Mouse (Mus musculus) neural tube, embryonic 13.5 days (tissue): ENCODE measurements around the gene Adtrp. TPM values are rescaled to one million over a fixed set of nuclear protein-coding genes. Genes with fewer than 3 reads are reported as not detected.

Experiments
- ATAC-seq: fragments of 200-750 bp; cut with Nextera tagmentation; 2 replicates; pipeline ENCODE4 v1.8.0; 2017; ENCODE audit warnings: low read depth, mild to moderate bottlenecking, moderate TSS enrichment, moderate library complexity
- H3K27ac ChIP-seq: fragments of 300-500 bp; sonication (generic); replicated peaks from 2 replicates; pipeline ENCODE4 v1.5.1; 2015; ENCODE audit warnings: moderate library complexity, mild to moderate bottlenecking, inconsistent platforms
- H3K27me3 ChIP-seq: fragments of 300-500 bp; sonication (generic); 2 replicates; pipeline ENCODE4 v1.6.1; 2015; ENCODE audit warnings: mild to moderate bottlenecking, inconsistent platforms
- H3K36me3 ChIP-seq: fragments of 300-500 bp; sonication (generic); 2 replicates; pipeline ENCODE4 v1.6.1; 2015; ENCODE audit warnings: mild to moderate bottlenecking, inconsistent platforms
- H3K4me1 ChIP-seq: fragments of 300-500 bp; sonication (generic); replicated peaks from 2 replicates; pipeline ENCODE4 v1.6.1; 2015; ENCODE audit warnings: inconsistent platforms
- H3K4me2 ChIP-seq: fragments of 300-500 bp; sonication (generic); 2 replicates; pipeline ENCODE4 v1.6.1; 2015; ENCODE audit warnings: inconsistent platforms, mild to moderate bottlenecking, moderate library complexity
- H3K4me3 ChIP-seq: fragments of 300-500 bp; sonication (generic); 2 replicates; pipeline ENCODE4 v1.5.1; 2015; ENCODE audit warnings: mild to moderate bottlenecking, inconsistent platforms
- H3K9ac ChIP-seq: fragments of 300-500 bp; sonication (generic); 2 replicates; pipeline ENCODE4 v1.6.1; 2015; ENCODE audit warnings: moderate library complexity, mild to moderate bottlenecking, inconsistent platforms
- H3K9me3 ChIP-seq: fragments of 300-500 bp; sonication (generic); 2 replicates; pipeline ENCODE4 v1.6.1; 2016; ENCODE audit warnings: inconsistent platforms
- WGBS: fragments of 180-500 bp; shearing (Covaris S2); methylation state at CpG from one replicate; pipeline ENCODE4 v1.1.7; 2015; 5-methylcytosine and 5-hydroxymethylcytosine counted together
- polyA plus RNA-seq: library from polyadenylated mRNA; unstranded; fragments of >200 nt; fragmentation: Nextera tagmentation; extraction: Ambion mirVana; gene quantifications from 2 replicates; pipeline ENCODE4 v1.2.1, GENCODE M21; 2015

Gene Adtrp
- polyA plus RNA-seq, 1 experiment from 2014 or later = 1.5 TPM

DNA sequence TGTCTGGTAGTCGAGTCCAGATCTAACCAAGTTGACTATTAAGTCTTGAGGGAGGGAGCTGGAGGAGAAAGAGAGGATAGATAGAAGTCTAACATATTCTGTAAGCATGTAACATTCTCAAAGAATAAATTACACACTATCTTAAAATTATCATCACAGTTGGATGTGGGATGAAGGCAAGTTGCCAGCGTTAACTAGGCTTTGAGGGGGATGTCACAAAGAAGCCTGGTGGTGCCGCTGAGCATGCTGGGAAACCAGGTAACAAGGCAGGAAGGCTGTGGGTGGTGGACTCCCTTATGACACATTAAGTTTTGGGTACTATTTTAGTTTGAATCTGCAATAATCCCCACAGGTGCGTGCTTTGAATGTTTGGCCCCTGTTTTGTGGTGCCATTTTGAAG is 129.4 kb downstream of the Adtrp start:
- Histone ChIP-seq H3K4me3 (no peak overlapping the region), H3K4me1 (no peaks in the 10 kb centered on the region), H3K27me3 (no peaks in the 10 kb centered on the region), H3K27ac (no peak overlapping the region), H3K9me3 (no peaks in the 10 kb centered on the region), H3K4me2 (no peak overlapping the region), H3K36me3 (no peaks in the 10 kb centered on the region), H3K9ac (no peak overlapping the region)
- WGBS = 91% methylated on average over 4 of the region's 4 CpGs
- no peak for ATAC-seq

Other genes starting within 250 kb of the Adtrp start
- 31.4 and 31.6 TPM in 2 replicates for gene Tmem170b, start 241.8 kb downstream of the Adtrp start, polyA plus RNA-seq
- 16.7 and 20.6 TPM in 2 replicates for gene Hivep1, start 204.3 kb upstream of the Adtrp start, polyA plus RNA-seq